Mouse (Mus musculus): Measurements from ENCODE around the gene Kmt2a. TPM values are rescaled to one million over a fixed set of nuclear protein-coding genes. Genes with fewer than 3 reads are reported as not detected.
"Not testable (repeated sequence)": the region's sequence is repeated elsewhere in the genome, so short reads cannot be mapped to it uniquely, and the experiment has no call there.

Kmt2a gene
- total RNA-seq, 1 experiment from 2014 or later, result 47.5 TPM

DNA sequence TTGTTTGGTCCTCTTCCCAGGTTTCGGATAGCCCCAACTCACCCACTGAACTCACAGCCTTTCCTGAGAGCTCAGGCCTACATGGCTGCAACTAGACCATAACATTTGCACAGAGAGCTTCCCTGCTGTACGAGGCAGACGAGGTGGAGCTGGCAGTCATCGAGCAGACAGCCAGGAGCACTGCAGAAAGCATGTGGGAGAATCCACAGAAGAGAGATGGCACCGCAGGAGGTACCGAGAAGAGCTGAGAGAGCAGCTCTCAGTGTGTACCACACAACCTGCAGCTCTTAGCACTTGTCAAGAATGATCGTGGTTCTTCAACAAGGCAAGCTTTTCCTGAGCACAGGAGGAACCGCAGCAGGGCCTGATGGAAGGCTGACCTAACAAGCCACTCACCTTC lies 66.9 kb downstream of the Kmt2a start:
- no peak for DNase-seq

DNA sequence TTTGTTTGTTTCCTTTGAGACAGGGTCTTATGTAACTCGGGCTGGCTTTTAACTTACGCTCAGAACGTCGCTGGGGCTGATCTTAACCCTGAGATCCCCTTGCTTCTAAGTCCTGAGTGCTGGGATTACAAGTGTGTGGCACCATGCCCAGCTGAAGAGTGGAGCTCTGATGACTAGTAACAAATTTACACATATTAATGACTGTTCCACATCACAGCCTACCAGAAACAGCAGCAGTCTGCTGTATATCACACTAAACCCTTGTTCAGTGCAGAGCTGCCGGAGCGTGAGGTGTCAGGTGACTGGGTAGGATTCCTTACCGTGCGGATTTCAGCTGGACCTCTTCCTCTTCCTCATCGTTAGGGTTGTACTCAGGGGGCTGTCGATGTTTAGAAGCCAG lies 70.8 kb downstream of the Kmt2a start:
- no peak for DNase-seq

GRCm38 (mm10) chr9:44807778-44808177 lies 73.3 kb downstream of the Kmt2a start:
- no peak for DNase-seq

- DNase-seq, result no peak
Observed at GRCm38 (mm10) chr9:44807141-44807540, 74.0 kb downstream of the Kmt2a start.

- no peak for DNase-seq
Observed at GRCm38 (mm10) chr9:44805536-44805935, 75.6 kb downstream of the Kmt2a start.

GRCm38 (mm10) chr9:44804678-44805077 lies 76.4 kb downstream of the Kmt2a start:
- DNase-seq, result no peak

- DNase-seq, result no peak
Observed at GRCm38 (mm10) chr9:44802808-44803450, 78.2 kb downstream of the Kmt2a start, which contains the start of gene Ttc36. TSS of gene Ttc36 (minus strand) at chr9:44803072.

DNA sequence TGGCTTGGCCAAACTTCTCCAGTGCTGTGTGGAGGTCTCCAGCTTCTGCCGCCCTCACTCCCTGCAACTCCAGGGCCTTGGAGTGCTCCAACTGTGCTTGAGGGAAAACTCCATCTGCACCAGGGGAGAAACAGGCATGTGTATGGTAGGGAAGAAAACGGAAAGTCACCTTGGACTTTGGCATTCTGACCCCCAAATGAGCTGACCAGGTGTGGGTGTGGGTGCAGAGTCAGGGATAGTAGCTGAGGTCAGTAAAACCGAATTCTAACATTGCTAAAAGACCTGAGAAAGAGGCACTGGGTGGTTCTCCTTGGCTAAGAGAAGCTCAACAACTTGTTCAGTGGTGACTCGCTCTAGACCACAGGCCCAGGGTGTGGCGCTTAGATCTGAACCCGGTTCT lies 79.4 kb downstream of the Kmt2a start:
- no peak for DNase-seq

GRCm38 (mm10) chr9:44799958-44800324 lies 81.2 kb downstream of the Kmt2a start:
- DNase-seq, result no peak

DNA sequence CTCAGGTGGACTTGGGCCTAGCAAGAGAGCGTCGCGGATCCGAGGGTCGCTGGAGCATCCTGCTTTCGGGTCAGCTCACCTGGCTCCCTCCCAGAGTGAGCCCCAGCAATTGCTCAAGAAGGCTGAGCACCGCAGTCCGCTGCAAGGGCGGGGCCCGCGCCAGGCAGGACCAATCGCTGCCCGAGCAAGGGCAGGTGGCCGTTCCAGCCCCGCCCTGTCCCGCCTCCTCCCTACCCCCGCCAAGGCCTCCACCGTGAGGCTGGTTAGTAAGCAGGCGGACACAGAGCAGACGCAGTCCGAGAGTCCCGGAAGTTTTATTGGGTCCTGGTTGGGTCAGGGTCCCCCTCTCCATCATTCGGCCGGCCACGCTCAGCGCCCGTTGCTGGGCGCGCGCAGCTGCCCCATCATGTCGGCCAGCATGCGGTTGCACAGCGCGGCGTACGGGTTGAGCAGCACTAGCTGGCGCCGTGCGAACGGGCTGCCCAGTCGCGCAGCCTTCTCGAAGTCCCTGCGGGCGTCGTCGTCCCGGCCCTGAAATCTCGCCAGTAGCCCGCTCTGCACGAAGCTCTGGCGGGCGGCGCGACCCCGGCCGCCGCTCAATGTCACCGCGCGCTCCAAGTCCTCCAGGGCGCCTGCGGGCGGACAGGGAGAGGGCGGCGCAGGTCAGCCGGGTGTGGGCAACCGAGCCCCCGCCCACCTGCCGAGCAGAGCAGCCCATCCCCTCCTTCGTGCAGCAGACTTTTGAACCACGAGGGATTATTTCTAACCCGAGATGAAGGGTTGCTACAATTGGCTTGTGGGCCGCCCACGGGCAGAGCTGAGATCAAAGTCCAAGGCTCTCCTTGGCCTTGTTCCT lies 81.8 kb downstream of the Kmt2a start, which contains the start of gene Tmem25:
Tmem25 (minus strand) TSS at position 206 of the 856 bp plus-strand sequence.
- peak; percentile 93 for DNase-seq

- no peak for DNase-seq
Observed at GRCm38 (mm10) chr9:44798298-44798697, 82.8 kb downstream of the Kmt2a start.

DNA sequence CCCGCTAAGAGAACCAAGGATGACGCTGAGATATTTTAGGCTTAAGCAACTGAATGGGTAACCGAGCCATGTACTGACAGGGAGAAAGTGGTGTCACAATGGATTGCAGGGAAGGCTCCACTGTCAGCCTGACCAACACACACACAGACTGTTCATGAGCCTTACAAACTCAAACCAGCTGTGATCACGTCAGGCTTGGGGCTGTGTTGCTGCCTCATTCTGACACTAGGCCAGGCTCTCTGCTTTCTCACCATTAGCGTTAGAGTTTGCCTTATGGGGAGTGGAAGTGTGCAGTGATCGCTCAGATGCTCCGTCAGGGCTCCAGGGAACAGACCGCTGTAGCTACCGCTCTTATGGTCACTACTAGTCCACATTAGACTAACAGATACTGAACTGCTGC lies 88.3 kb downstream of the Kmt2a start:
- DNase-seq, result no peak

GRCm38 (mm10) chr9:44772750-44773651 lies 108.1 kb downstream of the Kmt2a start:
- DNase-seq, result peak; percentile 90

GRCm38 (mm10) chr9:44772392-44772749 lies 108.7 kb downstream of the Kmt2a start:
- DNase-seq, result no peak

GRCm38 (mm10) chr9:44771376-44771775 lies 109.7 kb downstream of the Kmt2a start:
- DNase-seq, result no peak

GRCm38 (mm10) chr9:44768029-44768394 lies 113.1 kb downstream of the Kmt2a start:
- DNase-seq, result not testable (repeated sequence)

DNA sequence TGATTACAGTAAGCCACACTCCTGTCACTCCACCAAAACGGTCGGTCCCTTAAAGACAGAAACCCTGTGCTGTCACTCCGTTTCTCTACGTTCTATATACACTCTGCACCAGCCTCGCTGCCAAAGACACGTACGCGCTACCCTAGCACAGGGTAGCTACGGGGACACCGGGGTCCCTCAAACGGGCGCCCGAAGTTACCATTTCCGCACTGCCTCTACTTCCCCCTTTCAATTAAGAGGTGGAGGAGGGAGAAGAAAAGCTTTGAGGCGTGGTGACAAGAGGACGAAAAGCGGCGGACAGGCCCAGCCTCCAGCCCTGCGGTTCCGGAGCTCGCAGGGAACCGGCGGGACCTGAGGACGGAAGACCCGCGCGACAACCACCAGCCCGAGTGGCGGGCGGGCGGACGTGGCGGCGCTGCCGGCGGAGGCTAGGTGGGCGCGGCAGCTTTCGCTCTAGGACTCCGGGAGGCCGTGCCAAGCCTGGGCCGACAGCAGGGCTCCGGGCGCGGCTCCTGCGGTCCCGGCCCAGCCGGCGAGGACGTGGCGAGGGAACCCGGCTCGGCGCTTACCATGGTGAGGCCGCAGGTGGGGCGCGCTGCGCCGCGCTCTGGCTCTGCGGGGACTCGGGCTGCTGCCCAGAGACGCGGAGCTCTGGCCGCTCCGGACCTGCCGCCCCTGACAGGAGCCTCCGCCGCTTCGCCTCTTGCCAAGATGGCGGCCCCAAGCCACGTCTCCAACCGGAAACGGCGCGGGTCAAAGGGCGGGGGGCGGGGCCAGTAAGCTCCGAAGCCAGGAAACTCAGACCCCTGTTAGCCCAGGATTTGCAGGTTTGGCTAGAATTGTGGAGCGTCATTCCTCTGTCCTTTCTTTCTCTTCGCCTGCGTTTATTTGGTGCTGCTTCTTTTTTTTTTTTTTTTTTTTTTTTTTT lies 113.7 kb downstream of the Kmt2a start, which contains the start of the genes Arcn1 and Ift46:
Arcn1 (minus strand) TSS at position 745 of the 928 bp plus-strand sequence.
Ift46 (plus strand) TSS at position 808 of the 928 bp plus-strand sequence.
- DNase-seq, result peak; percentile 82

- no peak for DNase-seq
Observed at GRCm38 (mm10) chr9:44760873-44761272, 120.2 kb downstream of the Kmt2a start.

Data from adrenal gland, postnatal 25 days (tissue).